Mouse (Mus musculus) CH12.LX (cell line): Measurements from ENCODE around the gene Rasd2. TPM values are rescaled to one million over a fixed set of nuclear protein-coding genes. Genes with fewer than 3 reads are reported as not detected.

Source experiments
- DNase-seq: peaks from one replicate; pipeline ENCODE4 v3.0.0-alpha.2; 2013; ENCODE audit errors: extremely low read depth
- H3K27ac ChIP-seq: 2 replicates; pipeline ENCODE4 v1.5.1; 2012; ENCODE audit warnings: low read depth, mild to moderate bottlenecking, control low read depth, moderate library complexity; ENCODE audit not compliant: insufficient read depth
- H3K27me3 ChIP-seq: replicated peaks from 2 replicates; pipeline ENCODE3; 2012; ENCODE audit warnings: inconsistent platforms
- H3K36me3 ChIP-seq, 2 experiments: replicated peaks in 1 of 2; 2 replicates each; pipeline versions ENCODE3 to v1.6.1; 2012; ENCODE audit warnings: inconsistent platforms in 1 of 2, low read length in 1 of 2, mild to moderate bottlenecking in 1 of 2, mixed read lengths in 1 of 2, moderate library complexity in 1 of 2; ENCODE audit not compliant: control insufficient read depth in 1 of 2, insufficient read depth in 1 of 2
- H3K4me1 ChIP-seq, 2 experiments: 2 replicates each; pipeline ENCODE4 v1.6.1; 2012; ENCODE audit warnings: inconsistent platforms in 1 of 2, moderate library complexity in 1 of 2; ENCODE audit not compliant: insufficient read depth in 2 of 2, control insufficient read depth in 1 of 2
- H3K4me2 ChIP-seq: 2 replicates; pipeline ENCODE4 v1.6.1; 2012; ENCODE audit warnings: low read depth, mild to moderate bottlenecking, control low read depth; ENCODE audit not compliant: poor library complexity, insufficient read depth, severe bottlenecking
- H3K4me3 ChIP-seq, 3 experiments: fragments of 150-350 bp in 1 of 3; sonication (generic) in 1 of 3; replicated peaks in 1 of 3; 2 replicates each; pipeline versions ENCODE3 to v1.5.1; 2011 to 2012; ENCODE audit warnings: low read depth in 2 of 3, low read length in 2 of 3, mild to moderate bottlenecking in 2 of 3, moderate library complexity in 2 of 3, control low read depth in 1 of 3, improper control_type of control experiment in 1 of 3, inconsistent platforms in 1 of 3, mixed read lengths in 1 of 3; ENCODE audit not compliant: poor library complexity in 1 of 3
- H3K79me2 ChIP-seq: replicated peaks from 2 replicates; pipeline ENCODE4 v1.6.1; 2012; ENCODE audit warnings: mild to moderate bottlenecking, moderate library complexity; ENCODE audit not compliant: control insufficient read depth, poor library complexity, insufficient read depth, severe bottlenecking; ENCODE audit errors: extremely low read depth
- H3K9ac ChIP-seq: 2 replicates; pipeline ENCODE4 v1.6.1; 2012; ENCODE audit warnings: low read depth, mild to moderate bottlenecking, control low read depth, moderate library complexity; ENCODE audit not compliant: insufficient read depth
- H3K9me3 ChIP-seq: replicated peaks from 2 replicates; pipeline ENCODE3; 2012; ENCODE audit warnings: low read length, inconsistent platforms, mixed read lengths
- CHD2 ChIP-seq: IDR thresholded peaks from 2 replicates; pipeline ENCODE4 v1.6.1; 2011; ENCODE audit warnings: low read length, improper control_type of control experiment
- E2F4 ChIP-seq: IDR thresholded peaks from 2 replicates; pipeline ENCODE4 v1.6.1; 2011; ENCODE audit warnings: low read depth, low read length, improper control_type of control experiment; ENCODE audit not compliant: insufficient replicate concordance
- ELF1 ChIP-seq: IDR thresholded peaks from 2 replicates; pipeline ENCODE4 v1.6.1; 2014; ENCODE audit warnings: low read depth, mild to moderate bottlenecking, inconsistent platforms, low read length, improper control_type of control experiment
- ETS1 ChIP-seq: conservative IDR thresholded peaks from 2 replicates; pipeline ENCODE4 v1.6.1; 2012; ENCODE audit warnings: low read depth, mild to moderate bottlenecking, inconsistent platforms, low read length, improper control_type of control experiment, moderate library complexity
- GABPA ChIP-seq: IDR thresholded peaks from 2 replicates; pipeline ENCODE4 v1.6.1; 2012; ENCODE audit warnings: low read depth, low read length, improper control_type of control experiment, inconsistent platforms; ENCODE audit not compliant: insufficient replicate concordance
- HCFC1 ChIP-seq: IDR thresholded peaks from 2 replicates; pipeline ENCODE4 v1.6.1; 2012; ENCODE audit warnings: low read depth, mild to moderate bottlenecking, inconsistent platforms, low read length, improper control_type of control experiment
- MAX ChIP-seq: IDR thresholded peaks from 2 replicates; pipeline ENCODE4 v1.6.1; 2011; ENCODE audit warnings: low read length, improper control_type of control experiment
- MXI1 ChIP-seq: IDR thresholded peaks from 2 replicates; pipeline ENCODE4 v1.6.1; 2011; ENCODE audit warnings: mild to moderate bottlenecking, low read depth, low read length, improper control_type of control experiment
- MYC ChIP-seq: IDR thresholded peaks from 2 replicates; pipeline ENCODE4 v1.6.1; 2011; ENCODE audit warnings: low read depth, mild to moderate bottlenecking, improper control_type of control experiment, low read length
- NRF1 ChIP-seq: IDR thresholded peaks from 2 replicates; pipeline ENCODE4 v1.6.1; 2014; ENCODE audit warnings: low read depth, mild to moderate bottlenecking, inconsistent platforms, low read length, improper control_type of control experiment, moderate library complexity
- PAX5 ChIP-seq: IDR thresholded peaks from 2 replicates; pipeline ENCODE4 v1.6.1; 2012; ENCODE audit warnings: low read length, inconsistent platforms, mixed read lengths
- RCOR1 ChIP-seq: conservative IDR thresholded peaks from 2 replicates; pipeline ENCODE4 v1.6.1; 2012; ENCODE audit warnings: low read depth, mild to moderate bottlenecking, inconsistent platforms, low read length, improper control_type of control experiment
- SMC3 ChIP-seq: IDR thresholded peaks from 2 replicates; pipeline ENCODE4 v1.6.1; 2011; ENCODE audit warnings: low read depth, low read length, improper control_type of control experiment
- TBP ChIP-seq: conservative IDR thresholded peaks from 2 replicates; pipeline ENCODE4 v1.6.1; 2011; ENCODE audit warnings: low read depth, low read length, improper control_type of control experiment
- TCF12 ChIP-seq: IDR thresholded peaks from 2 replicates; pipeline ENCODE4 v1.6.1; 2014; ENCODE audit warnings: low read depth, mild to moderate bottlenecking, inconsistent platforms, low read length, improper control_type of control experiment
- UBTF ChIP-seq: IDR thresholded peaks from 2 replicates; pipeline ENCODE4 v1.6.1; 2012; ENCODE audit warnings: low read depth, mild to moderate bottlenecking, inconsistent platforms, low read length, improper control_type of control experiment, moderate library complexity
- USF1 ChIP-seq: IDR thresholded peaks from 2 replicates; pipeline ENCODE4 v1.6.1; 2014; ENCODE audit warnings: low read depth, mild to moderate bottlenecking, inconsistent platforms, low read length, improper control_type of control experiment
- ZC3H11A ChIP-seq: IDR thresholded peaks from 2 replicates; pipeline ENCODE4 v1.6.1; 2012; ENCODE audit warnings: low read depth, mild to moderate bottlenecking, inconsistent platforms, low read length, improper control_type of control experiment
- ZKSCAN1 ChIP-seq: IDR thresholded peaks from 2 replicates; pipeline ENCODE4 v1.6.1; 2012; ENCODE audit warnings: low read depth, inconsistent platforms, low read length, improper control_type of control experiment, borderline replicate concordance
- ZNF384 ChIP-seq: IDR thresholded peaks from 2 replicates; pipeline ENCODE4 v1.6.1; 2012; ENCODE audit warnings: low read depth, low read length, improper control_type of control experiment, inconsistent platforms
- dilution Hi-C: fragments of 300-500 bp; cut with MboI; formaldehyde crosslinking; loops from 2 replicates; pipeline ENCODE4 v1.14.3; 2020; ENCODE audit warnings: low sequenced_read_pairs; ENCODE audit not compliant: extremely low pct_unique_long_range_greater_than_20kb, extremely low pct_ligation_motif_present
- in situ Hi-C: fragments of 300-500 bp; cut with MboI; formaldehyde crosslinking; loops from 3 replicates; pipeline ENCODE4 v1.14.3; 2019; ENCODE audit warnings: low sequenced_read_pairs, low pct_ligation_motif_present, low pct_unique_long_range_greater_than_20kb, mixed read lengths
- polyA plus RNA-seq: library from polyadenylated mRNA; unstranded; fragments of >175 nt; gene quantifications from 2 replicates; pipeline ENCODE4 v1.2.1, GENCODE M21; 2012; ENCODE audit warnings: low read depth; ENCODE audit not compliant: insufficient read length
- total RNA-seq, 2 experiments: library from RNA; depleted of rRNA; stranded (reverse); fragments of 300-350 nt in 1 of 2; fragments of >200 nt in 1 of 2; gene quantifications; 2 replicates each; pipeline ENCODE4 v1.2.3; 2012 to 2014

The Rasd2 gene
- total RNA-seq (2012; rRNA removed) (not detected in 2 replicates), total RNA-seq (2014; rRNA removed) (not detected in 2 replicates), polyA plus RNA-seq (not detected in 2 replicates)

DNA sequence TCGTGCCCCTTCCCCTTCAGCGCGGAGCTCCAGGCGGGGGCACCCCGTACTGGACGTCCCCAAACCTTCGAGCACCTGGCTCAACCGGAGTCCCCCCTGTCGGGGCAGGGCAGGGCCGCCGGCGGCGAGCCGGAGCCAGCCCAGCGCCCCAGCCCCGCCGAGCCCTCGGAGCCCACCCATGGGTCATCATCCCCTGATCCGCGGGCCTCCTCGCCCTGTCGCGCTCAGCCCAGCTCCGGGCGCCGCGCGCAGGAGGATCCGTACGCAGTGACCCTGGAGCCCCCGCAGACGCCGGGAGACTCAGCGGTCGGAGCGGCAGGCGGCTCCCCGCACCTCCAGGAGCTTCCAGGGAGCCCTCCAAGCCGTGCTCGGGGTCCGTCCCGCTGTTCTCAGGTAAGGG lies at the start of gene Rasd2:
Gene Rasd2, plus strand, starts transcription at position 259 of the 400 bp plus-strand sequence.
- H3K4me2 ChIP-seq, result peak within 1 kb of the TSS; percentile 39; the same call in 1 of the 2 replicates
- no peaks in the 10 kb centered on the region for H3K79me2 ChIP-seq
- no peaks in the 10 kb centered on the region for H3K36me3 ChIP-seq
- in situ Hi-C loops (no loop called here), dilution Hi-C loops (no loop called here)
- no peak within 1 kb of the TSS for H3K9ac ChIP-seq
- TF ChIP-seq ELF1, result no peak
- TF ChIP-seq USF1, result no peak
- TF ChIP-seq MYC, result no peak
- TF ChIP-seq NRF1, result no peak
- TF ChIP-seq SMC3, result no peak
- no peak for TF ChIP-seq UBTF
- TF ChIP-seq HCFC1, result no peak
- TF ChIP-seq MAX, result no peak
- TF ChIP-seq E2F4, result no peak
- TF ChIP-seq ZC3H11A, result no peak
- no peak for TF ChIP-seq ZNF384
- TF ChIP-seq PAX5, result no peak
- TF ChIP-seq GABPA, result no peak
- TF ChIP-seq CHD2, result no peak
- no peak for TF ChIP-seq TCF12
- no peak for TF ChIP-seq RCOR1
- TF ChIP-seq ZKSCAN1, result no peak
- no peak for TF ChIP-seq ETS1
- TF ChIP-seq MXI1, result no peak
- no peak for TF ChIP-seq TBP
- H3K9me3 ChIP-seq, result peaks cover 10% of the 10 kb centered on the region
- H3K4me1 ChIP-seq, result peaks cover 0 to 3% of the 10 kb centered on the region in 2 experiments; a peak in 1 of 4 replicates
- no peak for DNase-seq
- peaks cover 50% of the 10 kb centered on the region for H3K27me3 ChIP-seq
- H3K27ac ChIP-seq, result no peak within 1 kb of the TSS
- H3K4me3 ChIP-seq, result peak within 1 kb of the TSS in 1 of 3 experiments; percentile 31

DNA sequence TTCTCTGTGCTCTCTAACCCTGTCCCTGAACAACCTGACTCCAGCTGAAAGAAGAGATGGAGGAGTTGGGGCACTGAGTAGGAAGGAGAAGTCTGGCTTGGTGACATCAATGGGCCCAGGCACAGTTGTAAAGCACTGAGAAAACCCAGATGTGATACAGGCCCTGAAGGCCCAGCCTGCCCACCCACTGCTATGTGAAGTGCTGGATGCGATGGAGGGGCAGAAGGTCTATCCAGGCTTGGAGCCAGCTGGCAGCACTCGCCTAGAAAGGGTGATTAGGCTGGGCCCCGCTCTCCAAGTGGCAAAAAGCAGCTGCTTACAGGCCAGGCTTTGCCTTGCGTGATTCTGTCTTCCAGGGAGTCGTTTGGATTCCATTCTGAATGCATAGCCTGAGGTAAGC lies 44.4 kb upstream of the Rasd2 start:
- H3K4me3 ChIP-seq, result no peak overlapping the region
- dilution Hi-C loops (no loop called here), in situ Hi-C loops (no loop called here)

More for the DNA sequence above, 44.4 kb upstream of the Rasd2 start:
- Histone ChIP-seq H3K79me2 (no peaks in the 10 kb centered on the region), H3K9ac (no peak overlapping the region), H3K27ac (no peak overlapping the region), H3K4me2 (no peak overlapping the region), H3K27me3 (peaks cover 2% of the 10 kb centered on the region), H3K4me1 (no peaks in the 10 kb centered on the region), H3K36me3 (no peaks in the 10 kb centered on the region), H3K9me3 (no peaks in the 10 kb centered on the region)
- no peak for TF ChIP-seq PAX5
- no peak for DNase-seq
